Mouse (Mus musculus) kidney, embryonic 16.5 days (tissue): Measurements from ENCODE around the gene Crlf2. TPM values are rescaled to one million over a fixed set of nuclear protein-coding genes. Genes with fewer than 3 reads are reported as not detected.

Experiments used
- ATAC-seq: fragments of 200-750 bp; cut with Nextera tagmentation; 2 replicates; pipeline ENCODE4 v1.8.0; 2017; ENCODE audit warnings: moderate TSS enrichment; ENCODE audit not compliant: low FRiP score, low TSS enrichment
- H3K27ac ChIP-seq: fragments of 300-500 bp; sonication (generic); 2 replicates; pipeline ENCODE4 v1.5.1; 2014; ENCODE audit warnings: low read length
- H3K27me3 ChIP-seq: fragments of 300-500 bp; sonication (generic); 2 replicates; pipeline ENCODE4 v1.6.1; 2014; ENCODE audit warnings: low read length, control low read depth, mixed read lengths; ENCODE audit not compliant: insufficient read depth
- H3K36me3 ChIP-seq: fragments of 300-500 bp; sonication (generic); 2 replicates; pipeline ENCODE4 v1.6.1; 2014; ENCODE audit warnings: low read length, control low read depth, mixed read lengths; ENCODE audit not compliant: insufficient read depth
- H3K4me1 ChIP-seq: fragments of 300-500 bp; sonication (generic); 2 replicates; pipeline ENCODE4 v1.6.1; 2014; ENCODE audit warnings: low read length, control low read depth, mixed read lengths; ENCODE audit not compliant: insufficient read depth
- H3K4me2 ChIP-seq: fragments of 300-500 bp; sonication (generic); replicated peaks from 2 replicates; pipeline ENCODE4 v1.6.1; 2014; ENCODE audit warnings: low read depth, low read length
- H3K4me3 ChIP-seq: fragments of 300-500 bp; sonication (generic); 2 replicates; pipeline ENCODE4 v1.5.1; 2014; ENCODE audit warnings: mild to moderate bottlenecking, low read length
- H3K9ac ChIP-seq: fragments of 300-500 bp; sonication (generic); replicated peaks from 2 replicates; pipeline ENCODE4 v1.6.1; 2014; ENCODE audit warnings: low read length
- H3K9me3 ChIP-seq: fragments of 300-500 bp; sonication (generic); 2 replicates; pipeline ENCODE4 v1.6.1; 2016; ENCODE audit warnings: low read length, control low read depth
- WGBS: fragments of 180-500 bp; shearing (Covaris S2); extraction: QIAGEN DNeasy Blood & Tissue Kit; methylation state at CpG from one replicate; pipeline ENCODE4 v1.1.7; 2014; 5-methylcytosine and 5-hydroxymethylcytosine counted together
- polyA plus RNA-seq: library from polyadenylated mRNA; unstranded; fragments of >200 nt; fragmentation: Nextera tagmentation; extraction: Ambion mirVana; gene quantifications from 2 replicates; pipeline ENCODE4 v1.2.1, GENCODE M21; 2015

Gene Crlf2
- polyA plus RNA-seq, 1 experiment from 2014 or later = 14.5 TPM

DNA sequence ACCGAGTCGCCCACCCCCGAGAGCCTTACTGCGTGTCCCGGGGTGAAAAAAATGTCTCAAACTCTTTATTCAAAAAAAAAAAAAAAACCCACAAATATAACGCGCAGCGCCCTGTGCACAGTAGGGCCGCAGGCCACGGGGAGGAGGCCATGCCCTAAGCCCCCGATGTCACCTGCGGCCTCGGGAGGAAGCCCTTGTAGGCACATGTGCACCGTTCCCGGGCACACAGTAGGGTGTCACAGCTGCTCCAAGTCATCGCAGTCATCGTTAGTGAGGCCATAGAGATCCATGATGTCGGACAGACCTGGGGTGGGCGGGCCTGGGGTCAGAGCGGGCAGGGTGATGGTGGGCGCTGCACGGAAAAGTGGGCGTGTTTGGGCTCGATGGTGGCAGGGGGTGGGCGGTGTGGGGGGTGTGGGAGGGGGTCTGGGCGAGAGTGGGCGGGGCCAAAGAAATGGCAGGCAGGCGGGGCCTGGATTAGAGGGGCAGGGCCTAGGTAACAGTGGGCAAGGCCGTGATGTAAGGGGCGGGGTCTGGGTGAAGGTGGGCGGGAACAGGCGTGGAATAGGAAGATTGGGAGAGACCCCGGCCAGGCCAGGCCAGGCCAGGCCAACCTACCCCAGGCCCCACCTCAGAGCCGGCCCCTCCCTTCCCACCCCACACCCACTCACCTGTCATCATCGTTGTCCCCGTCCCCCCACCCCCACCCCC, 8.4 kb downstream of the Crlf2 start:
- WGBS = 93% methylated on average over 35 of the region's 36 CpGs
- Histone ChIP-seq H3K36me3 (peaks cover 33% of the 10 kb centered on the region), H3K9me3 (peaks cover 48% of the 10 kb centered on the region), H3K27me3 (no peaks in the 10 kb centered on the region), H3K9ac (no peak overlapping the region), H3K27ac (no peak overlapping the region), H3K4me3 (no peak overlapping the region), H3K4me1 (no peaks in the 10 kb centered on the region), H3K4me2 (no peak overlapping the region)
- no peak for ATAC-seq

DNA sequence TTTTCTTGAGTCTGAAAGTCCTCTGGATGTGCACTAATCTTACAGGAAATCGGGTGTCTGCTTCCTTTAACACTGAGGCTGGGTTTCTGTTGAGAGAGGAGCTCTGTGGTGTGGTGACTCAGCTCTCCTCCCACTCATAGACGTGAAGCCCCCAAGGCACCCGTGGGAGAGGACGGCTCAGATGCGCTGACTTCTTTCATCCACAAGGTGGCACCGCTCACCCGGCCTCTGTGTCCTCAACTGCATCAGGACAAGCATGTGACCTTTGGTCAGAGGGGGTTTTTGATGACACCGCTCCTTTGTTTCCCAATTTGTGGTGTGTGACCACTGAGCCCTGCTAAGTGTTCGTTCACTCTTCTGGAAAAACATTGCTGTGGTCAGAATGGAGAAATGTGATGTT, 10.1 kb downstream of the Crlf2 start:
- no peak overlapping the region for H3K4me2 ChIP-seq
- H3K36me3 ChIP-seq = peaks cover 18% of the 10 kb centered on the region; the same call in 1 of the 2 replicates
- no peaks in the 10 kb centered on the region for H3K27me3 ChIP-seq
- 67% methylated on average over 9 of the region's 9 CpGs for WGBS
- H3K4me3 ChIP-seq = no peak overlapping the region
- no peaks in the 10 kb centered on the region for H3K4me1 ChIP-seq
- peaks cover 33% of the 10 kb centered on the region for H3K9me3 ChIP-seq
- no peak for ATAC-seq
- no peak overlapping the region for H3K27ac ChIP-seq
- H3K9ac ChIP-seq = no peak overlapping the region

DNA sequence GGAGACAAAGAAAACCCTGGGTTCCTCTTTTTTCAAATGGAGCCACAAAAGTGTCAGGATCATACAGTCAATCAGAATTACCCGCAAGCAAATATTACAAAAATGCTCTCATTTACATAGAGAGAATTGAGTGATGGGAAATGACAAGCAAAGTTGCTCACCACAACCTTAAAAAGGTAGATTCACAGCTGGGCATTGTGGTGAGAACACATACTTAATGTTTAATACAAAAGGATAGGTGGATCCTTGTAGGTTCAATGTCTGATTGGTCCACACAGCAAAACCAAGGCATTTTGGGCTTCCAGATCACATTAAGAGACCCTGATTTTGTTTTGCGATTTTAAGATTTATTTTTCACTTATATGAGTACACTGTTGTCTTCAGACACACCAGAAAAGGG, 11.7 kb downstream of the Crlf2 start:
- H3K36me3 ChIP-seq = peaks cover 7% of the 10 kb centered on the region; the same call in 1 of the 2 replicates
- ATAC-seq = no peak
- H3K27me3 ChIP-seq = no peaks in the 10 kb centered on the region
- H3K27ac ChIP-seq = no peak overlapping the region
- H3K4me2 ChIP-seq = no peak overlapping the region
- no peaks in the 10 kb centered on the region for H3K4me1 ChIP-seq
- no peak overlapping the region for H3K9ac ChIP-seq
- WGBS = 78% methylated on average over 2 of the region's 2 CpGs
- H3K4me3 ChIP-seq = no peak overlapping the region
- peaks cover 18% of the 10 kb centered on the region for H3K9me3 ChIP-seq

DNA sequence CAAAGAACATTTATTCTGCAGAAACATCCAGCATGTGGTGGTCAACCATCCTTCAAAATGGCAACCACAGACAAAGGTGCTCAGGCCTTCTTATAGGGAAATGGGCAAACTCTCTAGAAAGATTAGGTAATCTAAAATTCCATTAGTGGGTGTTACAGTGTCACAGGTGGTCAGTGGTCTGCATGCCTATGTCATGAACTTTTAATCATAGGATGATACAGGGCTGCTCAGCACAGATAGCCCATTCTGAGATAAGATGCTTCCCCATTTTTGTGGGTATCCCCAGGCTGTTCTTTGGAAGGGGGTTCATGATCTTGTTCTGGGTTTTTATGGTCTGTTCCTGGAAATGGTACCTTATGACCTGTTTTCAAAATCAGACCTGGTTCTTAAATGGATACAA, 49.1 kb downstream of the Crlf2 start:
- Histone ChIP-seq H3K4me1 (no peaks in the 10 kb centered on the region), H3K27ac (no peak overlapping the region), H3K9ac (no peak overlapping the region), H3K36me3 (no peaks in the 10 kb centered on the region), H3K9me3 (no peaks in the 10 kb centered on the region), H3K4me3 (no peak overlapping the region), H3K27me3 (no peaks in the 10 kb centered on the region), H3K4me2 (no peak overlapping the region)
- no peak for ATAC-seq

DNA sequence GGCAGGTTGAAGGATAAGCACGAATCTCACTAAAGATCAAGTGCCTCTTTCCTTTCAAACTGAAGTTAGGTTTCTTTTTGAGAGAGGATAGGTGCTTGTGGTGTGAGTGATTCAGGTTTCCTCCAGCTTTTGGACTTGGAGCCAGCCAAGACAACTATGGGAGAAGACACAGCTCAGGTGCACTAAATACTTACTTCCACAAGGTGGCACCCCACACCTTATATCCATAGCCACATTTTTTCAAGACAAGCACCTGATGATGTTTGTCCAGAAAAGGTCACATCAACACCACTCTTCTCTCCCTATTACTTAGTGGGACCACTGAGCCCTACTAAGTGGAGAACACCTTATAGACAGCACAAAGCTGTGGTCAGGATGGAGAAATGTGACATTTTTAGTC, 52.1 kb downstream of the Crlf2 start:
- ATAC-seq = no peak
- no peaks in the 10 kb centered on the region for H3K36me3 ChIP-seq
- H3K9ac ChIP-seq = no peak overlapping the region
- WGBS = 3% methylated on average over 1 of the region's 1 CpGs
- H3K4me3 ChIP-seq = no peak overlapping the region
- no peaks in the 10 kb centered on the region for H3K4me1 ChIP-seq
- no peak overlapping the region for H3K4me2 ChIP-seq
- no peaks in the 10 kb centered on the region for H3K9me3 ChIP-seq
- H3K27me3 ChIP-seq = no peaks in the 10 kb centered on the region
- no peak overlapping the region for H3K27ac ChIP-seq

Other genes with a start within 250 kb of the Crlf2 start
- not detected in 2 replicates for gene Vmn2r16, start 228.8 kb downstream of the Crlf2 start, polyA plus RNA-seq
- gene Vmn2r17, start 139.3 kb downstream of the Crlf2 start, polyA plus RNA-seq = not detected in 2 replicates
- gene 5430403G16Rik, start 132.0 kb upstream of the Crlf2 start, polyA plus RNA-seq = 3.5 and 3.6 TPM in 2 replicates
- 12.5 and 12.8 TPM in 2 replicates for gene 4930522L14Rik, start 192.9 kb upstream of the Crlf2 start, polyA plus RNA-seq